Mouse (Mus musculus): ENCODE results near the gene Gm10282.

DNA sequence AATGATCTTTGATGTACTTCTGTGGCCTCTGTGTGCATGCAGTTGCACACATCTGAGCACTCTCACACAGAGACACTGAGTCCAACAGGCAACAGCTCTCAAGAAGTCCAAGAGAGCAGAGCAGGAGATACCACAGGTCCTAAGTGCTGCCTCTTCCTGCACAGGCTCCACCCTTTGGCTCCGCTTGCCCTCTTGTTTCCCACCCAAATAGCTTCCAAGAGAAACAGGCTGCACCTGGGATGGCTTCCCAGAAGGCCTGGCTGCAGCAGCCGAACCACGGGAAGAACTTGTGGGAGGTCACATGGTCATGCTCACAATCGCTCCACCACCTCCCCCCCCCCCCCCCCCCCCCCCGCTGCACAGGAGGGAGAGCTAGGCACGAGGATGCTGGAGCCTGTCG lies 39.7 kb downstream of the Gm10282 start:
- TF ChIP-seq POLR2A (IDR thresholded peaks at IDR 0.05; ENCODE audit: extremely low read depth, insufficient read depth, low read length) (no peak), CTCF (IDR thresholded peaks at IDR 0.05; ENCODE audit: low read depth, low read length) (no peak)

Data from liver, adult 2 months (tissue).